Mouse (Mus musculus): ENCODE data around the gene Rad51ap2. TPM values are rescaled to one million over a fixed set of nuclear protein-coding genes. Genes with fewer than 3 reads are reported as not detected.

Rad51ap2 gene
- polyA plus RNA-seq, 1 experiment from 2014 or later: 0.30 TPM

DNA sequence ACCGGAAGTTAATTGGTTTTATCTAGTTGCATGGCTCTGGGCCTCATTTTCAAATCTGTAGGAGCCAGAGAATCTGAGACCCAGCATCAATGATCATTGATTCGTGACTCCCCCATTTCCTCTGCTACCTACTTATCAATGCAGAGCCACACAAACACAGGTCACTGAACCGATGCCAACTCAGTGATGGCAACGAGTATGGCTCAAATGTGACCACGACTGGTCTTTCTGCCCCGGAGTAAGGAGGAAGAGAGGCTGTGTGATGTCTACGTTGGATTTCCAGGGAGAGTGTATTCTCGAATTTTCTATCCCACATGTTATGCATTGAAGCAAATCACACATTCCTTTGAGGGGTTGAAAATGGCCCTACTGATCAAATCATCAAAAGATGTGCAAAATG is 21.4 kb upstream of the Rad51ap2 start:
- Histone ChIP-seq H3K4me2 (ENCODE audit: low read length) (no peak overlapping the region), H3K4me3 (replicated peaks; ENCODE audit: low read depth, low read length) (no peak overlapping the region), H3K9me3 (replicated peaks; ENCODE audit: low read length) (no peaks in the 10 kb centered on the region), H3K9ac (ENCODE audit: low read depth, low read length) (no peak overlapping the region), H3K4me1 (replicated peaks; ENCODE audit: insufficient read depth, low read length) (peaks cover 6% of the 10 kb centered on the region; the same call in 1 of the 2 replicates), H3K27ac (no peak overlapping the region), H3K36me3 (ENCODE audit: insufficient read depth, low read length) (no peaks in the 10 kb centered on the region), H3K27me3 (ENCODE audit: insufficient read depth, low read length) (0 out of 2 replicates have a peak, but pooled peaks cover 4% of the 10 kb centered on the region)
- DNase-seq (ENCODE audit: low spot score) (no peak), ATAC-seq (replicated peaks; ENCODE audit: low FRiP score, low read depth) (no peak)
- no peak for TF ChIP-seq CTCF (IDR thresholded peaks at IDR 0.05; ENCODE audit: low read depth)
- 64% methylated on average over 8 of the region's 8 CpGs for WGBS

DNA sequence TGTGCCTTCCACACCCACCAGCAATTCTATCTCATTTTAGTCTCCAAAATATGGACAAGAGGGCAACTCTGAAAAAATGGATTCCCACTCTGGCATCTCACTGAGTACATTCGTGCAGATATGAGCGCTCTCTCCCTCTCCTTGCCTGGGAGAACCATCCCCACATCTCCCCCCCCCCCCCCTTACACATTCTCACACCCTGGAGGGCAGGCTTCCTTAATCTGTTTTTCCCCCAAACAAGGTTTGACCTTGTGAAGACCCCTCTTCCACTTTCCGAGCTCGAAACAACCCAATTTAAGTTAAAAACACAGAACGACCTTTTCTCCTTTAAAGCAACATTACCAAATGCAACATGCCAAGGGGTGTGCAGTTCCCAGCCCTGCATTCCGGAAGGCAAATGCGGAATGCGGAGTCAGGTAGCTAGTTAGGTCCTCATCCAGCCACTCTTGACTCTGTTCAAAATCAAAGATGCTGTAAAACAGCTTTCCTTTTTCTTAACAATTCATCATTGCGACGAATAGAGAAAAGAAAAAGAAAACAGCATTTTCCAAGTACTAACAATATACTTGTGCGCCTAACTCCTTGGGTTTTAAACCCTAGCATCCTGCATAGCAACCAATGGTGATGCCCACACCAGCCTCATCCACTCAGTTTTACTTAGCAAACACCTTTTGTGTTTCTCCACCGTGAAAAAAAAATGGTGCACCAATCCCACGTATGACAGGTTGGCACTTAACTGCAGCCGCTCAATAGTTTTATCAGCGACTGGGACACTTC is 20.4 kb upstream of the Rad51ap2 start:
- H3K4me1 ChIP-seq (replicated peaks; ENCODE audit: insufficient read depth, low read length): peaks cover 6% of the 10 kb centered on the region; the same call in 1 of the 2 replicates
- WGBS: 8% methylated on average over 15 of the region's 15 CpGs
- ATAC-seq (replicated peaks; ENCODE audit: low FRiP score, low read depth): no peak
- H3K27me3 ChIP-seq (ENCODE audit: insufficient read depth, low read length): 0 out of 2 replicates have a peak, but pooled peaks cover 4% of the 10 kb centered on the region
- peak overlapping the region; percentile 23; the same call in 1 of the 2 replicates for H3K4me3 ChIP-seq (replicated peaks; ENCODE audit: low read depth, low read length)
- no peaks in the 10 kb centered on the region for H3K9me3 ChIP-seq (replicated peaks; ENCODE audit: low read length)
- H3K27ac ChIP-seq: no peak overlapping the region
- H3K9ac ChIP-seq (ENCODE audit: low read depth, low read length): no peak overlapping the region
- peak overlapping the region; percentile 59 for H3K4me2 ChIP-seq (ENCODE audit: low read length)
- DNase-seq (ENCODE audit: low spot score): no peak
- no peaks in the 10 kb centered on the region for H3K36me3 ChIP-seq (ENCODE audit: insufficient read depth, low read length)
- TF ChIP-seq CTCF (IDR thresholded peaks at IDR 0.05; ENCODE audit: low read depth): no peak

DNA sequence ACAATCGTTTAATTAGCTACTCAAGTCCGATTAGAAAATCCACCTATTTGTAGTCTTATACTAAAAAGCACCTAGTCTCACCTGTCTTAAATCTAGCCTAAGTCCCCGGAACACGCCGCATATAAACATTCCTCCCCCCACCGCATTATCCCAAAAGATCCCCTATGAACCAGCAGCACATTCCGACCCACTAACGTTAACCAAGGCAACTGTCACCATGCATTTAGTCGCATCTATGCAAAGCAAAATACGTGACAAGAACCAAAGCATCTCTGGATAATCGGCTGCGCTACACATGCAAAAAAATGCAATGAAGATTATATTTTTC is 19.9 kb upstream of the Rad51ap2 start:
- Histone ChIP-seq H3K4me3 (replicated peaks; ENCODE audit: low read depth, low read length) (peak overlapping the region; percentile 23), H3K4me2 (ENCODE audit: low read length) (peak overlapping the region; percentile 59), H3K27me3 (ENCODE audit: insufficient read depth, low read length) (0 out of 2 replicates have a peak, but pooled peaks cover 4% of the 10 kb centered on the region), H3K9me3 (replicated peaks; ENCODE audit: low read length) (no peaks in the 10 kb centered on the region), H3K9ac (ENCODE audit: low read depth, low read length) (no peak overlapping the region), H3K27ac (no peak overlapping the region), H3K4me1 (replicated peaks; ENCODE audit: insufficient read depth, low read length) (peaks cover 6% of the 10 kb centered on the region; the same call in 1 of the 2 replicates), H3K36me3 (ENCODE audit: insufficient read depth, low read length) (no peaks in the 10 kb centered on the region)
- WGBS: 2% methylated on average over 12 of the region's 12 CpGs
- DNase-seq (ENCODE audit: low spot score) (peak; percentile 2), ATAC-seq (replicated peaks; ENCODE audit: low FRiP score, low read depth) (no peak)
- no peak for TF ChIP-seq CTCF (IDR thresholded peaks at IDR 0.05; ENCODE audit: low read depth)

DNA sequence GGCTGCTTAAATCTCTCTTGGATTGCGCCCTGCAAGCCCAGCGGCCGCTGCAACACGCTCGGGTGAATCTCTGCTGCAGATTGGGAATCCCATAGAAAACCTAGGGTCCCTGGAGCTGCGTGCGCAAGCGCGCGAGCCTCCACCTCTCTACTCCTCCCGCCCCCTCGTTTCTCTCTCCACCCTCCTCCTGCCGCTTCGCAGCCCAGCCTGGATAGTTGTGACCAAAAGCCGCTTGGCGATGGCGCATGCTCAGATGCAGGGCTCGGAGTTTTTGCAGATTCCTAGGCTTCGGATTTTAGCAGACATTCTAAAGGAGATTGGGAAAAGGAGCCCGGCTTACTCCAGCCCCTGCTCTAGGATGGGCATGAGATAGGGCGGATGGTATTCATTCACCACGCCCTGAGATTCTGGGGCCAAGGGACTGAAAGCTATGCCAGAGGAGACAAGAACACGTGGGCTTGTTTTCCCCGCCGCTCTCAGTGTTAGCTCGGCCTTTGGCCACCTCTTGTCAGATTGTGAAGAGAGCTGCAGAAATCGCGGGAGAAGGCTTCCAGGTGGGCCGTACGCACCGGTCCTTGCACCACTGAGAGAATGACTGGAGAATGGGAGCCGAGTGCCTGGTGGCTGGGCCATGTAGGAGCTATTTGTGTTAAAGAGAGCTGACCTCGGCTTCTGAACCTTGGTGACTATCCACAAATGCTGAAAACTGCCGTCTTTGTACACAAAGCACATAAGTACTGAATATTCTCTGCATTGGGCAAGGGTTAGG is 19.2 kb upstream of the Rad51ap2 start, which contains the start of gene Vsnl1:
Vsnl1 (minus strand) TSS at position 117 of the 769 bp plus-strand sequence.
- no peak within 1 kb of the TSS for H3K27ac ChIP-seq
- ATAC-seq (replicated peaks; ENCODE audit: low FRiP score, low read depth): peak; percentile 87
- peaks cover 6% of the 10 kb centered on the region; the same call in 1 of the 2 replicates for H3K4me1 ChIP-seq (replicated peaks; ENCODE audit: insufficient read depth, low read length)
- DNase-seq (ENCODE audit: low spot score): peak; percentile 92
- H3K9me3 ChIP-seq (replicated peaks; ENCODE audit: low read length): no peaks in the 10 kb centered on the region
- H3K9ac ChIP-seq (ENCODE audit: low read depth, low read length): 0 out of 2 replicates have a peak within 1 kb of the TSS, but pooled peaks have one; percentile 10
- H3K27me3 ChIP-seq (ENCODE audit: insufficient read depth, low read length): 0 out of 2 replicates have a peak, but pooled peaks cover 4% of the 10 kb centered on the region
- H3K4me2 ChIP-seq (ENCODE audit: low read length): peak within 1 kb of the TSS; percentile 59
- H3K4me3 ChIP-seq (replicated peaks; ENCODE audit: low read depth, low read length): peak within 1 kb of the TSS; percentile 23
- 2% methylated on average over 34 of the region's 34 CpGs for WGBS
- no peaks in the 10 kb centered on the region for H3K36me3 ChIP-seq (ENCODE audit: insufficient read depth, low read length)
- no peak for TF ChIP-seq CTCF (IDR thresholded peaks at IDR 0.05; ENCODE audit: low read depth)

DNA sequence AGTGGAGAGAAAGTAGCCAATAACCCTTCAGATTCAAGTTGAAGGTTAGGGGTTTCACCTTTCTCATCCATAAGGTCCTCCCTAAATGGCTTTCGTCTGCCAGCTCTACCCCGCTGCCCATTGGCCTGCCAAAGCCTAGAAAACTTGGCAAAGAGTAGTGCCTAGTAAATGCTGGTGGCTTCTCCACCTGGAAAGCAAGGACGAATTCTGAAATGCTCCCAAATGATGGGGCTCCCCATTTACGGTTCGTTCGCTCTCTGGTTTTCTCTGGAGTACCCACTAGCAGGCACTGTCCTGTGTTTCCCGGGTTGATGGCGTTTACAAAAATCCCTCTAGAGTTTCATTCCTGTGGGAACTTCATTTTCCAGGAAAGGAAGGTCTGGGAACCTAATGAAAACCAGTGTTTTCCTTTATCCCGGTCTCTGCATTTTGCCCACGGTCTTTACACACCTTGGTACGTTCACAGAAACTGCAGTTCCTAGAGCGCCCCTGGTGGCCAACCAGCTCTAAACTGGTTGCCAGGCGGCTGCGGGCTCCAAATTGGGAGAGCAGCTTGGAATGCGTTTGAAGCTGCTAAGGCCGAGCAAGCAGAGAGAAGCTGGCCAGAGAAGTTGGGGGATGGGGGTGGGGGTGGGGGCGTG is 18.5 kb upstream of the Rad51ap2 start:
- no peaks in the 10 kb centered on the region for H3K36me3 ChIP-seq (ENCODE audit: insufficient read depth, low read length)
- WGBS: 21% methylated on average over 17 of the region's 17 CpGs
- no peak overlapping the region for H3K9ac ChIP-seq (ENCODE audit: low read depth, low read length)
- TF ChIP-seq CTCF (IDR thresholded peaks at IDR 0.05; ENCODE audit: low read depth): peak; percentile 68
- ATAC-seq (replicated peaks; ENCODE audit: low FRiP score, low read depth): peak; percentile 44; the same call in 1 of the 2 replicates
- H3K4me2 ChIP-seq (ENCODE audit: low read length): peak overlapping the region; percentile 59
- no peak overlapping the region for H3K4me3 ChIP-seq (replicated peaks; ENCODE audit: low read depth, low read length)
- no peak overlapping the region for H3K27ac ChIP-seq
- H3K9me3 ChIP-seq (replicated peaks; ENCODE audit: low read length): no peaks in the 10 kb centered on the region
- peaks cover 6% of the 10 kb centered on the region; the same call in 1 of the 2 replicates for H3K4me1 ChIP-seq (replicated peaks; ENCODE audit: insufficient read depth, low read length)
- 0 out of 2 replicates have a peak, but pooled peaks cover 4% of the 10 kb centered on the region for H3K27me3 ChIP-seq (ENCODE audit: insufficient read depth, low read length)
- peak; percentile 81 for DNase-seq (ENCODE audit: low spot score)

Data from kidney, postnatal 0 days (tissue).